Mouse (Mus musculus) forebrain, embryonic 13.5 days (tissue): ENCODE results near the gene Esrp2. TPM values are rescaled to one million over a fixed set of nuclear protein-coding genes. Genes with fewer than 3 reads are reported as not detected.

ENCODE experiments used
- ATAC-seq: fragments of 200-750 bp; cut with Nextera tagmentation; 2 replicates; pipeline ENCODE4 v1.8.0; 2017
- H3K27ac ChIP-seq: fragments of 300-500 bp; sonication (generic); 2 replicates; pipeline ENCODE4 v1.5.1; 2015; ENCODE audit warnings: inconsistent platforms, mild to moderate bottlenecking, moderate library complexity
- H3K27me3 ChIP-seq: fragments of 300-500 bp; sonication (generic); 2 replicates; pipeline ENCODE4 v1.6.1; 2015; ENCODE audit warnings: mild to moderate bottlenecking, inconsistent platforms
- H3K36me3 ChIP-seq: fragments of 300-500 bp; sonication (generic); 2 replicates; pipeline ENCODE4 v1.6.1; 2015; ENCODE audit warnings: mild to moderate bottlenecking, inconsistent platforms; ENCODE audit not compliant: poor library complexity, severe bottlenecking
- H3K4me1 ChIP-seq: fragments of 300-500 bp; sonication (generic); 2 replicates; pipeline ENCODE4 v1.6.1; 2015; ENCODE audit warnings: inconsistent platforms
- H3K4me2 ChIP-seq: fragments of 300-500 bp; sonication (generic); 2 replicates; pipeline ENCODE4 v1.6.1; 2015; ENCODE audit warnings: inconsistent platforms, mild to moderate bottlenecking, moderate library complexity
- H3K4me3 ChIP-seq: fragments of 300-500 bp; sonication (generic); 2 replicates; pipeline ENCODE4 v1.5.1; 2015; ENCODE audit warnings: mild to moderate bottlenecking, inconsistent platforms
- H3K9ac ChIP-seq: fragments of 300-500 bp; sonication (generic); 2 replicates; pipeline ENCODE4 v1.6.1; 2015; ENCODE audit warnings: mild to moderate bottlenecking, inconsistent platforms
- H3K9me3 ChIP-seq: fragments of 300-500 bp; sonication (generic); replicated peaks from 2 replicates; pipeline ENCODE4 v1.6.1; 2016; ENCODE audit warnings: inconsistent platforms
- WGBS: fragments of 180-500 bp; shearing (Covaris S2); methylation state at CpG from one replicate; pipeline ENCODE4 v1.1.7; 2015; 5-methylcytosine and 5-hydroxymethylcytosine counted together
- polyA plus RNA-seq: library from polyadenylated mRNA; unstranded; fragments of >200 nt; fragmentation: Nextera tagmentation; extraction: Ambion mirVana; gene quantifications from 2 replicates; pipeline ENCODE4 v1.2.1, GENCODE M21; 2015

The Esrp2 gene
- polyA plus RNA-seq, 1 experiment from 2014 or later: 0.23 TPM

- Histone ChIP-seq H3K9ac (no peak overlapping the region), H3K36me3 (peaks cover 60% of the 10 kb centered on the region)
- ATAC-seq: no peak
These were observed 5.1 kb downstream of the Esrp2 start for GRCm38 (mm10) chr8:106131488-106132222.

GRCm38 (mm10) chr8:106131021-106131420, 5.8 kb downstream of the Esrp2 start:
- Histone ChIP-seq H3K4me3 (no peak overlapping the region), H3K27ac (no peak overlapping the region), H3K36me3 (peaks cover 60% of the 10 kb centered on the region), H3K4me1 (peaks cover 5% of the 10 kb centered on the region; the same call in 1 of the 2 replicates), H3K4me2 (no peak overlapping the region), H3K9me3 (no peaks in the 10 kb centered on the region), H3K27me3 (peaks cover 35% of the 10 kb centered on the region), H3K9ac (no peak overlapping the region)
- ATAC-seq: no peak
- WGBS: 89% methylated on average over 4 of the region's 4 CpGs

More at GRCm38 (mm10) chr8:106131488-106132222, 5.1 kb downstream of the Esrp2 start:
- H3K27ac ChIP-seq: no peak overlapping the region
- no peak overlapping the region for H3K4me2 ChIP-seq
- H3K4me1 ChIP-seq: peaks cover 11% of the 10 kb centered on the region
- H3K27me3 ChIP-seq: peaks cover 42% of the 10 kb centered on the region
- 93% methylated on average over 7 of the region's 7 CpGs for WGBS
- H3K4me3 ChIP-seq: no peak overlapping the region
- H3K9me3 ChIP-seq: no peaks in the 10 kb centered on the region

DNA sequence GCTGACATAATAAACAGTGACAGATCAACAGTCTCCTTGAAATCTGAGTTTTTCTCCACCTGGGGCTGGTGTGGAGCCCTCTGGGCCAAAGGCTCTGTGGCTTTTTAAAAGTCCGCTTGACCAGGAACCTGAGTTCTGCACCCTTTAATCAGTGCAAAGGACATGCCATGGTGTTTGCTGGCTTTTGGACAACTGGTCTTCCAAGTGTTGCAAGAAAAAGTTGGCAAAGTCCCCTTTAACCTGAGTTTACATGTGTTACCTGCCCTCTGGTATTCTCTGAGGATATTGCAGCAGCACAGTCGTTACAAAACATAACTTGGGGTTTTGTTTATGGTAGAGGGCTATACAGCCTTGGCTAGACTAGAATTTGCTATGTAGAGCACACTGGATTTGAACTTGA, 6.3 kb downstream of the Esrp2 start:
- 95% methylated on average over 2 of the region's 2 CpGs for WGBS
- Histone ChIP-seq H3K27ac (no peak overlapping the region), H3K27me3 (peaks cover 30% of the 10 kb centered on the region), H3K4me3 (no peak overlapping the region), H3K9me3 (no peaks in the 10 kb centered on the region), H3K9ac (no peak overlapping the region), H3K4me1 (no peaks in the 10 kb centered on the region), H3K4me2 (no peak overlapping the region), H3K36me3 (peaks cover 60% of the 10 kb centered on the region)
- ATAC-seq: no peak

- H3K4me1 ChIP-seq: no peaks in the 10 kb centered on the region
- no peak overlapping the region for H3K4me2 ChIP-seq
- H3K36me3 ChIP-seq: peaks cover 60% of the 10 kb centered on the region
- ATAC-seq: no peak
- peaks cover 25% of the 10 kb centered on the region for H3K27me3 ChIP-seq
- no peak overlapping the region for H3K9ac ChIP-seq
- 82% methylated on average over 2 of the region's 2 CpGs for WGBS
- H3K4me3 ChIP-seq: no peak overlapping the region
- H3K27ac ChIP-seq: no peak overlapping the region
- no peaks in the 10 kb centered on the region for H3K9me3 ChIP-seq
These were observed 6.8 kb downstream of the Esrp2 start for GRCm38 (mm10) chr8:106129997-106130396.

DNA sequence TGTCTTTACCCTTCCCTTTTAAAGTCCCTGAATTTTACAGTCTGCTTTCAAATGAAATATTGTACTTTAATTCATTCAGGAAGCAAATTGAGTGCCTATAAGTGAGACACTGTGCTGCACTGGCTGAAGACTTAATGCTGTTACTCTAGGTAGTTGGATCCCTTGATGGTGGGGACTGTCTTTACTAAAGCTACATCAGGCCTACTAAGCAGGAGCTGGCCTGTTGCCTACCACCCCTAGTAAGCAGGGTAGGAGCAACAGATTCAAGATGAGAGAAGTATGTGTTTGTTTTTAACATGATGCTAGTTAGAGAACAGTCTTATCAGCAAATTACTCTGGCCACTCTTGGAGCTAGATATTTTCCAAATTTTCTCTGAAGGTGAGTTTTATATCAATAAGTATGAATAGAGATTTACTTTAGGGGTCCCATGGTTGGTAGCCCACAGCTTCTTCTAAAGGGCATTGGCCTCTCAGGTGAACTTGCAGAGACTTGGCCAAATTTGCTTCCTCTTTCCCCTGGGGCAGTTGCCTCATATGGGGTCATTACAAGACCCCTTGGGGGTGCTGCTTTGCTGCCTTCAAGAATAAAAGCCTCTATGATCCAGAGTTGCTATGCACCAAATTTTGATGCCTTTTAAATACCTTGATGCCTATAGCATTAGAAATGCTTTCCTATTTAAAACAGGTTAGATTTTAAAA, 7.4 kb downstream of the Esrp2 start:
- no peak overlapping the region for H3K27ac ChIP-seq
- no peaks in the 10 kb centered on the region for H3K9me3 ChIP-seq
- H3K4me1 ChIP-seq: no peaks in the 10 kb centered on the region
- no peak overlapping the region for H3K4me2 ChIP-seq
- H3K27me3 ChIP-seq: peaks cover 19% of the 10 kb centered on the region
- no peak for ATAC-seq
- H3K4me3 ChIP-seq: no peak overlapping the region
- peaks cover 60% of the 10 kb centered on the region for H3K36me3 ChIP-seq
- H3K9ac ChIP-seq: no peak overlapping the region

DNA sequence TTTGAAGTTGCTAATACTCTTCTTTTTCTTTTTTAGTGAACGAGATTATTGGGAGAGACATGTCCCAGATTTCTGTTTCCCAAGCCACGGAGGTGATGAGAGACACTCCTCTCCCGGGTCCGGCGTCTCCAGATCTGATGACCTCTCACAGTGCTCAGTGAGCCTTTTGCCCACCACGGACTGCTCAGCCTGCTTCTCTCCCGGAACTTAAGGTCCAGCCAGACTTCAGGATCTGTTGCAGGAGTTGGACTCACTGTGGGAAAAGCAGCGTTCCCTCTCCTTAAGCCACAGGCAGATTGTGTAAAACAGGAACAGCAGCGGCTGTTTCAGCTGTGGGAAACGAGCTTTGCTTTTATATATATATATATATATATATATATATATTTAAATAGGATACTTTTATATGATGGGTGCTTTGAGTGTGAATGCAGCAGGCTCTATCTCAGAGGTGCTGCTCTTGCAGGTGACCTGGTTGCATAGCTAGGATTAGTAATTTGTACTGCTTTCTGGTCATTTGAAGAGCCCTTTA, 8.8 kb downstream of the Esrp2 start:
- no peak overlapping the region for H3K4me2 ChIP-seq
- no peak overlapping the region for H3K27ac ChIP-seq
- WGBS: 89% methylated on average over 10 of the region's 10 CpGs
- no peak for ATAC-seq
- H3K9me3 ChIP-seq: no peaks in the 10 kb centered on the region
- no peak overlapping the region for H3K9ac ChIP-seq
- H3K27me3 ChIP-seq: peaks cover 4% of the 10 kb centered on the region
- peaks cover 63% of the 10 kb centered on the region for H3K36me3 ChIP-seq
- H3K4me3 ChIP-seq: no peak overlapping the region
- H3K4me1 ChIP-seq: no peaks in the 10 kb centered on the region

GRCm38 (mm10) chr8:106127054-106127453, 9.7 kb downstream of the Esrp2 start:
- no peak overlapping the region for H3K4me3 ChIP-seq
- ATAC-seq: no peak
- H3K27ac ChIP-seq: no peak overlapping the region
- H3K4me2 ChIP-seq: no peak overlapping the region
- 74% methylated on average over 3 of the region's 3 CpGs for WGBS
- peaks cover 54% of the 10 kb centered on the region for H3K36me3 ChIP-seq
- H3K9ac ChIP-seq: no peak overlapping the region
- no peaks in the 10 kb centered on the region for H3K27me3 ChIP-seq
- no peaks in the 10 kb centered on the region for H3K9me3 ChIP-seq
- H3K4me1 ChIP-seq: no peaks in the 10 kb centered on the region

GRCm38 (mm10) chr8:106126055-106126454, 10.7 kb downstream of the Esrp2 start:
- Histone ChIP-seq H3K9me3 (no peaks in the 10 kb centered on the region), H3K4me2 (no peak overlapping the region), H3K4me1 (no peaks in the 10 kb centered on the region), H3K27ac (no peak overlapping the region), H3K9ac (no peak overlapping the region), H3K27me3 (no peaks in the 10 kb centered on the region), H3K36me3 (peaks cover 47% of the 10 kb centered on the region), H3K4me3 (no peak overlapping the region)
- WGBS: 95% methylated on average over 1 of the region's 1 CpGs
- ATAC-seq: no peak

DNA sequence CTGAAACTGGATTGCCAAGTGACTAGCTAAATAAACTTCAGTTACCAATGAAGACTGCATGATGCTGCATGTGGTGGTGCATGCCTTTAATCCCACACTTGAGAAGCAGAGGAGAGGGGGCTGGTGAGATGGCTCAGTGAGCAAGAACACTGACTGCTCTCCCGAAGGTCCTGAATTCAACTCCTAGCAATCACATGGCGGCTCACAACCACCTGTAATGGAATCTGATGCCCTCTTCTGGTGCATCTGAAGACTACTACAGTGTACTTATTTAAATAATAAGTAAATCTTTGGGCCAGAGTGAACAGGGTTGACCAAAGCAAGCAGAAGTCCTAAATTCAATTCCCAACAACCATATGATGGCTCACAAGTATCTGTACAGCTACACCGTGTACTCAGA, 13.3 kb downstream of the Esrp2 start:
- H3K4me3 ChIP-seq: no peak overlapping the region
- H3K9ac ChIP-seq: no peak overlapping the region
- H3K27ac ChIP-seq: no peak overlapping the region
- 84% methylated on average over 3 of the region's 3 CpGs for WGBS
- H3K4me2 ChIP-seq: no peak overlapping the region
- peaks cover 40% of the 10 kb centered on the region for H3K36me3 ChIP-seq
- ATAC-seq: no peak
- no peaks in the 10 kb centered on the region for H3K9me3 ChIP-seq
- no peaks in the 10 kb centered on the region for H3K27me3 ChIP-seq
- no peaks in the 10 kb centered on the region for H3K4me1 ChIP-seq

- H3K9ac ChIP-seq: no peak overlapping the region
- no peaks in the 10 kb centered on the region for H3K4me1 ChIP-seq
- peaks cover 35% of the 10 kb centered on the region for H3K36me3 ChIP-seq
- no peak for ATAC-seq
- no peak overlapping the region for H3K27ac ChIP-seq
- H3K9me3 ChIP-seq: no peaks in the 10 kb centered on the region
- 98% methylated on average over 3 of the region's 3 CpGs for WGBS
- H3K27me3 ChIP-seq: no peaks in the 10 kb centered on the region
- no peak overlapping the region for H3K4me2 ChIP-seq
- H3K4me3 ChIP-seq: no peak overlapping the region
These were observed 20.9 kb downstream of the Esrp2 start for GRCm38 (mm10) chr8:106115897-106116296.

GRCm38 (mm10) chr8:106112514-106112913, 24.3 kb downstream of the Esrp2 start:
- Histone ChIP-seq H3K27ac (no peak overlapping the region), H3K36me3 (peaks cover 38% of the 10 kb centered on the region), H3K9me3 (no peaks in the 10 kb centered on the region), H3K4me2 (no peak overlapping the region), H3K9ac (no peak overlapping the region), H3K4me1 (no peaks in the 10 kb centered on the region), H3K27me3 (no peaks in the 10 kb centered on the region), H3K4me3 (no peak overlapping the region)
- ATAC-seq: no peak
- 97% methylated on average over 1 of the region's 1 CpGs for WGBS

DNA sequence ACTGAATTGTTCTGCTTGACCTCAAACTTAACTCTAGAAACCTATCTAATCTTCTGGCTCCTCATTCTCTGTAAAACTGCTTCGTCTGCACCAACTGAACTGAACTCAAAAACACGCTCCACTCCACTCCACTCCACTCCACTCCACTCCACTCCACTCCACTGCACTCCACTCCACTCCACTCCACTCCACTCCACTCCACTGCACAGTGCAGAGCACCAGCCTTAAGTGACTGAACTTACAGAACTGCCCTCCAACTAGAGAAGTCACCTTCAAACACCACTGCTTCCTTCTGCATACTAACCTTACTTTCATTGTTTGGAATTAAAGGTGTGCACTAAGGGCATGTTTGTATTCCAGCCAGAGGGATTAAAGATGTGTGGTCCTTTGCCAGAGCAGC, 24.7 kb downstream of the Esrp2 start:
- Histone ChIP-seq H3K4me1 (no peaks in the 10 kb centered on the region), H3K4me3 (no peak overlapping the region), H3K27ac (no peak overlapping the region), H3K36me3 (peaks cover 38% of the 10 kb centered on the region), H3K9me3 (no peaks in the 10 kb centered on the region), H3K4me2 (no peak overlapping the region), H3K27me3 (no peaks in the 10 kb centered on the region), H3K9ac (no peak overlapping the region)
- 95% methylated on average over 2 of the region's 2 CpGs for WGBS
- ATAC-seq: no peak
